Mouse (Mus musculus) hindbrain, postnatal 0 days (tissue): ENCODE measurements around the gene Gtf2h4. TPM values are rescaled to one million over a fixed set of nuclear protein-coding genes. Genes with fewer than 3 reads are reported as not detected.

Experiments used
- ATAC-seq: fragments of 200-750 bp; cut with Nextera tagmentation; 2 replicates; pipeline ENCODE4 v1.8.0; 2017; ENCODE audit warnings: mild to moderate bottlenecking, moderate TSS enrichment, moderate library complexity
- DNase-seq: peaks from one replicate; pipeline ENCODE4 v3.0.0-alpha.2; 2015; ENCODE audit warnings: low spot score
- H3K27ac ChIP-seq: fragments of 300-500 bp; sonication (generic); 2 replicates; pipeline ENCODE4 v1.5.1; 2014; ENCODE audit warnings: mild to moderate bottlenecking
- H3K27me3 ChIP-seq: fragments of 300-500 bp; sonication (generic); 2 replicates; pipeline ENCODE4 v1.6.1; 2014; ENCODE audit warnings: low read length, mixed read lengths; ENCODE audit not compliant: insufficient read depth
- H3K36me3 ChIP-seq: fragments of 300-500 bp; sonication (generic); 2 replicates; pipeline ENCODE4 v1.6.1; 2014; ENCODE audit warnings: low read length, mixed read lengths; ENCODE audit not compliant: insufficient read depth
- H3K4me1 ChIP-seq: fragments of 300-500 bp; sonication (generic); 2 replicates; pipeline ENCODE4 v1.6.1; 2014; ENCODE audit warnings: antibody characterized with exemption, low read length, mixed read lengths; ENCODE audit not compliant: insufficient read depth
- H3K4me2 ChIP-seq: fragments of 300-500 bp; sonication (generic); 2 replicates; pipeline ENCODE4 v1.6.1; 2014; ENCODE audit warnings: low read depth, mild to moderate bottlenecking, low read length, moderate library complexity, mixed read lengths
- H3K4me3 ChIP-seq: fragments of 300-500 bp; sonication (generic); 2 replicates; pipeline ENCODE4 v1.5.1; 2014; ENCODE audit warnings: low read length
- H3K9ac ChIP-seq: fragments of 300-500 bp; sonication (generic); replicated peaks from 2 replicates; pipeline ENCODE4 v1.6.1; 2014; ENCODE audit warnings: mild to moderate bottlenecking, low read length, moderate library complexity, mixed read lengths
- H3K9me3 ChIP-seq: fragments of 300-500 bp; sonication (generic); 2 replicates; pipeline ENCODE4 v1.6.1; 2016; ENCODE audit warnings: low read length, mixed read lengths
- CTCF ChIP-seq: IDR thresholded peaks from 2 replicates; pipeline ENCODE4 v1.5.1; 2016; ENCODE audit warnings: antibody characterized with exemption, control low read depth, low read depth
- WGBS: fragments of 180-500 bp; shearing (Covaris S2); extraction: QIAGEN DNeasy Blood & Tissue Kit; methylation state at CpG from one replicate; pipeline ENCODE4 v1.1.7; 2014; 5-methylcytosine and 5-hydroxymethylcytosine counted together
- polyA plus RNA-seq: library from polyadenylated mRNA; unstranded; fragments of >200 nt; fragmentation: Nextera tagmentation; extraction: Ambion mirVana; gene quantifications from 2 replicates; pipeline ENCODE4 v1.2.1, GENCODE M21; 2015
- total RNA-seq: library from RNA; depleted of rRNA; stranded (reverse); fragments of >200 nt; gene quantifications from 2 replicates; pipeline ENCODE4 v1.2.3, GENCODE M21; 2014

Gtf2h4 gene
- total and polyA plus RNA-seq, 2 experiments from 2014 or later = 18.6 to 27.2 TPM

- Histone ChIP-seq H3K4me1 (peaks cover 19% of the 10 kb centered on the region), H3K27me3 (no peaks in the 10 kb centered on the region), H3K9me3 (no peaks in the 10 kb centered on the region), H3K4me3 (peak overlapping the region; percentile 76), H3K36me3 (no peaks in the 10 kb centered on the region), H3K9ac (peak overlapping the region; percentile 88), H3K27ac (peak overlapping the region; percentile 98), H3K4me2 (peak overlapping the region; percentile 82)
- 8% methylated on average over 2 of the region's 2 CpGs for WGBS
- DNase-seq = peak; percentile 42
- TF ChIP-seq CTCF = no peak
- no peak for ATAC-seq
Observed at GRCm38 (mm10) chr17:35703065-35703464, 29.5 kb upstream of the Gtf2h4 start.

GRCm38 (mm10) chr17:35702605-35703004 lies 29.1 kb upstream of the Gtf2h4 start:
- Histone ChIP-seq H3K4me2 (peak overlapping the region; percentile 82), H3K4me3 (peak overlapping the region; percentile 76), H3K9me3 (no peaks in the 10 kb centered on the region), H3K27ac (peak overlapping the region; percentile 98), H3K36me3 (no peaks in the 10 kb centered on the region), H3K27me3 (no peaks in the 10 kb centered on the region), H3K4me1 (peaks cover 21% of the 10 kb centered on the region), H3K9ac (peak overlapping the region; percentile 88)
- peak; percentile 30 for DNase-seq
- WGBS = 4% methylated on average over 4 of the region's 4 CpGs
- 0 out of 2 replicates have a peak, but pooled peaks have one; percentile 13 for TF ChIP-seq CTCF
- ATAC-seq = no peak

- peaks cover 26% of the 10 kb centered on the region for H3K4me1 ChIP-seq
- ATAC-seq = no peak
Observed at GRCm38 (mm10) chr17:35701978-35702461, 28.5 kb upstream of the Gtf2h4 start.

GRCm38 (mm10) chr17:35701203-35701977 lies 27.9 kb upstream of the Gtf2h4 start:
- Histone ChIP-seq H3K27ac (peak overlapping the region; percentile 98), H3K4me2 (peak overlapping the region; percentile 82), H3K4me1 (peaks cover 30% of the 10 kb centered on the region), H3K9me3 (no peaks in the 10 kb centered on the region), H3K27me3 (no peaks in the 10 kb centered on the region), H3K9ac (peak overlapping the region; percentile 88), H3K4me3 (peak overlapping the region; percentile 76), H3K36me3 (no peaks in the 10 kb centered on the region)
- no peak for TF ChIP-seq CTCF
- DNase-seq (peak; percentile 72), ATAC-seq (no peak)
- 3% methylated on average over 16 of the region's 16 CpGs for WGBS

More at GRCm38 (mm10) chr17:35701978-35702461, 28.5 kb upstream of the Gtf2h4 start:
- DNase-seq = peak; percentile 43
- peak overlapping the region; percentile 88 for H3K9ac ChIP-seq
- no peaks in the 10 kb centered on the region for H3K9me3 ChIP-seq
- peak overlapping the region; percentile 98 for H3K27ac ChIP-seq
- no peaks in the 10 kb centered on the region for H3K36me3 ChIP-seq
- TF ChIP-seq CTCF = no peak
- 5% methylated on average over 16 of the region's 16 CpGs for WGBS
- H3K4me2 ChIP-seq = peak overlapping the region; percentile 82
- H3K27me3 ChIP-seq = no peaks in the 10 kb centered on the region
- peak overlapping the region; percentile 76 for H3K4me3 ChIP-seq

- H3K4me3 ChIP-seq = peak overlapping the region; percentile 76
- peak; percentile 84 for DNase-seq
- peaks cover 30% of the 10 kb centered on the region for H3K4me1 ChIP-seq
- H3K36me3 ChIP-seq = no peaks in the 10 kb centered on the region
- H3K27me3 ChIP-seq = no peaks in the 10 kb centered on the region
- WGBS = 1% methylated on average over 61 of the region's 66 CpGs
- ATAC-seq = peak; percentile 45
- no peaks in the 10 kb centered on the region for H3K9me3 ChIP-seq
- H3K4me2 ChIP-seq = peak overlapping the region; percentile 82
- H3K27ac ChIP-seq = peak overlapping the region; percentile 98
- H3K9ac ChIP-seq = peak overlapping the region; percentile 88
- TF ChIP-seq CTCF = peak; percentile 20; the same call in 1 of the 2 replicates
Observed at GRCm38 (mm10) chr17:35700371-35700961, 26.9 kb upstream of the Gtf2h4 start.

GRCm38 (mm10) chr17:35699919-35700318 lies 26.4 kb upstream of the Gtf2h4 start:
- Histone ChIP-seq H3K4me2 (peak overlapping the region; percentile 82), H3K27ac (peak overlapping the region; percentile 98), H3K4me3 (peak overlapping the region; percentile 76), H3K36me3 (no peaks in the 10 kb centered on the region), H3K9me3 (no peaks in the 10 kb centered on the region), H3K4me1 (peaks cover 30% of the 10 kb centered on the region), H3K9ac (peak overlapping the region; percentile 88), H3K27me3 (no peaks in the 10 kb centered on the region)
- TF ChIP-seq CTCF = no peak
- under 1% methylated on average over 19 of the region's 19 CpGs for WGBS
- ATAC-seq = peak; percentile 46
- peak; percentile 78 for DNase-seq
